Mouse (Mus musculus): ENCODE measurements at regions not wholly inside any gene's neighbourhood (a gene's known extent, or its start where the extent isn't known, plus 50 kb on each side); places are given as distances from the start of the nearest gene placed in this dataset.

- Histone ChIP-seq H3K4me2 (replicated peaks) (no peak overlapping the region), H3K4me3 (no peak overlapping the region), H3K9ac (replicated peaks) (no peak overlapping the region), H3K36me3 (no peaks in the 10 kb centered on the region), H3K4me1 (peaks cover 7% of the 10 kb centered on the region), H3K9me3 (no peaks in the 10 kb centered on the region), H3K27me3 (no peaks in the 10 kb centered on the region; the same call in 1 of the 2 replicates), H3K27ac (replicated peaks) (no peak overlapping the region)
- no peak for ATAC-seq (ENCODE audit: low FRiP score, low read depth)
- WGBS = 81% methylated on average over 7 of the region's 7 CpGs
Observed at GRCm38 (mm10) chr13:102255401-102256371, 437.7 kb upstream of the Cd180 start.

DNA sequence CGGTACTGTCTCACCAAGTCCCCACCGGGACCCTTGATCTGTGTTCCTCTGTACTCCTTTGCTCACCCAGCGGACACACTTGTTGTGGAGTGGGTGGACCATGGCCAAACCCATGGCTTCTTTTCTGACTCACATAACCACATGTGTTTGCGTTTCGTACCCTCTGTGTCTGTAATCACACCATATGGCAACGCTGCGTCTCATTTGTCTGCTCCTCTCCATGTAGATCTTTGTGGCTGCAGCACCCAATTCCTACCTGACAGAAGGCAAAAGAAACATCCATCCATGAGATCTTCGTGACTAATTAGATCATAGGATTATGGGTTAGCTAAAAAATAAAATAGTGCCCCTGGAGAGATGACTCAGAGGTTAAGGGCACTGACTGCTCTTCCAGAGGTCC is 435.2 kb upstream of the Cd180 start:
- Histone ChIP-seq H3K27ac (replicated peaks) (no peak overlapping the region), H3K9ac (replicated peaks) (no peak overlapping the region), H3K4me2 (replicated peaks) (no peak overlapping the region), H3K4me1 (peaks cover 6% of the 10 kb centered on the region; the same call in 1 of the 2 replicates), H3K9me3 (no peaks in the 10 kb centered on the region), H3K27me3 (no peaks in the 10 kb centered on the region), H3K36me3 (no peaks in the 10 kb centered on the region), H3K4me3 (no peak overlapping the region)
- ATAC-seq (ENCODE audit: low FRiP score, low read depth) = no peak
- 93% methylated on average over 8 of the region's 8 CpGs for WGBS

DNA sequence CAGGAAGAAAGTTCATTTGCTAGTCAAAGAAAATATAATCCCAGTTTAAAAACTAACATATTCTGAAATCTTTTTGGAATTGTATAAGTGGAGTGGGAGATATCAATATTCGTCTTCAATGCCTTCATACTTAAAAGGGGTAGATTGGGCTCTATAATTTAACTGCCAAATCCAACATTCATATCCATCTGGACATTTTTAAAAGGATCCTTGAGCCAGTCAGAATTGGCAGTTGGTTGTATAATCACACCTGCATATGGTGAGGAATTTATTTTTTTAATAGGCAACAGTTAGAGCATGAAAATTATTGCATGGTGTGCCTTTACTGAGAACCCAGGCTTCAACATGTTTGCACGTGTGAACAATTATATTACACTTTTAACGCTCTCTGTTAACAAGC is 419.5 kb upstream of the Cd180 start:
- no peaks in the 10 kb centered on the region for H3K9me3 ChIP-seq
- H3K36me3 ChIP-seq = no peaks in the 10 kb centered on the region
- H3K27me3 ChIP-seq = no peaks in the 10 kb centered on the region
- H3K9ac ChIP-seq (replicated peaks) = no peak overlapping the region
- no peak overlapping the region for H3K4me3 ChIP-seq
- H3K4me1 ChIP-seq = no peaks in the 10 kb centered on the region
- WGBS = 90% methylated on average over 3 of the region's 3 CpGs
- ATAC-seq (ENCODE audit: low FRiP score, low read depth) = no peak
- no peak overlapping the region for H3K27ac ChIP-seq (replicated peaks)
- no peak overlapping the region for H3K4me2 ChIP-seq (replicated peaks)

- H3K4me2 ChIP-seq (replicated peaks) = no peak overlapping the region
- no peaks in the 10 kb centered on the region for H3K9me3 ChIP-seq
- no peak overlapping the region for H3K9ac ChIP-seq (replicated peaks)
- ATAC-seq (ENCODE audit: low FRiP score, low read depth) = no peak
- WGBS = 94% methylated on average over 2 of the region's 2 CpGs
- H3K27me3 ChIP-seq = no peaks in the 10 kb centered on the region
- H3K4me3 ChIP-seq = no peak overlapping the region
- no peaks in the 10 kb centered on the region for H3K4me1 ChIP-seq
- no peaks in the 10 kb centered on the region for H3K36me3 ChIP-seq
- no peak overlapping the region for H3K27ac ChIP-seq (replicated peaks)
Observed at GRCm38 (mm10) chr13:102275296-102275695, 418.1 kb upstream of the Cd180 start.

DNA sequence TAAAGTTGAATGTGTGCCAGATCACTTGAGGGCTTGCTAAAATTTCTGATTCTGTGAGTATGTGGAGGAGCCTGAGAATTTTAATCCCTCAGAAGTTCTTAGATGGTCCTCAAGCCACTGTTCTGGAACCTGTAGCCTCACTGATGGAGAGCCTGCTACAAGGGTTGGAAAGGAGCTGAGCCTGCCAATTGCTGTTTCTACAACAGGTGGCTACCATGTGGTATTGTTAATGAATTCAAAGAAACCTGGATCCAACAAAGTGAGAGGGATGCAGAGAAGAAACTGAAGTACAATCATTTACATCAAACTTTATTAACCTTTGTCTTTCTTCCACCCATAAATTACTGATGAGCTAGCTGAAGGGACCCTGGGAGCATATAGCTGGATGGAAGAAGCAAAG is 416.5 kb upstream of the Cd180 start:
- Histone ChIP-seq H3K36me3 (no peaks in the 10 kb centered on the region), H3K4me1 (no peaks in the 10 kb centered on the region), H3K9me3 (no peaks in the 10 kb centered on the region), H3K27ac (replicated peaks) (no peak overlapping the region), H3K4me3 (no peak overlapping the region), H3K9ac (replicated peaks) (no peak overlapping the region), H3K27me3 (no peaks in the 10 kb centered on the region), H3K4me2 (replicated peaks) (no peak overlapping the region)
- no peak for ATAC-seq (ENCODE audit: low FRiP score, low read depth)

DNA sequence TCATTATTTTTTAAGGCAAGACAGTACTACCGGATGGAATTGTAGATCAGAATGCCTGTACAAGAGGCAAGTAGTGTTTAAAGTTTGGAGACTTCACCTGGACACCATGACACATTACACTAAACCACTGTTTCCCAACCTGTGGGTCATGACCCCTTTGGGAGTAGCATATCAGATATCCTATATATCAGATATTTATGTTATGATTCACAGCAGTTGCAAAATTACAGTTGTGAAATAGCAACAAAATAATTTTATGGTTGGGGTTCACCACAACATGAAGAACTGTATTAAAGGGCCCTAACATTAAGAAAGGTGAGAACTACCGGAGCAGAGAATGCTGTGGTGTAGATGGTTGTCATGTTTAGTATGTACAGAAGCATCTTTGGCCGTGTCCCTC is 413.2 kb upstream of the Cd180 start:
- no peak overlapping the region for H3K4me3 ChIP-seq
- no peak overlapping the region for H3K9ac ChIP-seq (replicated peaks)
- WGBS = 93% methylated on average over 3 of the region's 3 CpGs
- no peak for ATAC-seq (ENCODE audit: low FRiP score, low read depth)
- H3K27me3 ChIP-seq = no peaks in the 10 kb centered on the region
- H3K27ac ChIP-seq (replicated peaks) = no peak overlapping the region
- H3K4me2 ChIP-seq (replicated peaks) = no peak overlapping the region
- no peaks in the 10 kb centered on the region for H3K36me3 ChIP-seq
- H3K9me3 ChIP-seq = no peaks in the 10 kb centered on the region
- H3K4me1 ChIP-seq = no peaks in the 10 kb centered on the region

GRCm38 (mm10) chr13:102294451-102294850 is 398.9 kb upstream of the Cd180 start:
- H3K36me3 ChIP-seq = no peaks in the 10 kb centered on the region
- H3K4me2 ChIP-seq (replicated peaks) = no peak overlapping the region
- H3K27ac ChIP-seq (replicated peaks) = no peak overlapping the region
- ATAC-seq (ENCODE audit: low FRiP score, low read depth) = no peak
- H3K4me1 ChIP-seq = no peaks in the 10 kb centered on the region
- H3K27me3 ChIP-seq = no peaks in the 10 kb centered on the region
- H3K9ac ChIP-seq (replicated peaks) = no peak overlapping the region
- 82% methylated on average over 2 of the region's 2 CpGs for WGBS
- H3K4me3 ChIP-seq = no peak overlapping the region
- no peaks in the 10 kb centered on the region for H3K9me3 ChIP-seq

DNA sequence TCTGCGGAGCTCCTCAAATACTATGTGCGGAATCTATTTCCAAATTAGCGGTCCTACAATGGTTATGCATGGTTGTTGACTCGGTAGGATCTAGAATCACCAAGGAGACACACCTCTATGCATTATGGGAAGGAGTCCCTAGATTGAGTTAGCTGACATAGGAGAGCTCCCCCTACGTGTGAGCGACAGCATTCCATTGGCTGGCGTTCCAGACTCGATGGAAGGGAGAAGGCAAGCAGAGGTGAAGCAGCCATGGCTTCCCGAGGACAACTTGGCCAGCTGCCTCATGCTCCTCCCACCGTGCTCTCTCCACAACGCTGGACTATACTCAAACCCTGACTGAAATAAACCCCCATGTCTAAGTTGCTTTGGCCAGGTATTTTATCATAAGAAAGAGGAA is 398.3 kb upstream of the Cd180 start:
- Histone ChIP-seq H3K4me2 (replicated peaks) (no peak overlapping the region), H3K36me3 (no peaks in the 10 kb centered on the region), H3K4me3 (no peak overlapping the region), H3K4me1 (no peaks in the 10 kb centered on the region), H3K9me3 (no peaks in the 10 kb centered on the region), H3K27me3 (no peaks in the 10 kb centered on the region), H3K27ac (replicated peaks) (no peak overlapping the region), H3K9ac (replicated peaks) (no peak overlapping the region)
- ATAC-seq (ENCODE audit: low FRiP score, low read depth) = no peak
- 87% methylated on average over 11 of the region's 11 CpGs for WGBS

GRCm38 (mm10) chr13:102307983-102308382 is 385.4 kb upstream of the Cd180 start:
- H3K9ac ChIP-seq (replicated peaks) = no peak overlapping the region
- no peaks in the 10 kb centered on the region for H3K4me1 ChIP-seq
- 87% methylated on average over 2 of the region's 2 CpGs for WGBS
- H3K27ac ChIP-seq (replicated peaks) = no peak overlapping the region
- H3K9me3 ChIP-seq = no peaks in the 10 kb centered on the region
- no peaks in the 10 kb centered on the region for H3K27me3 ChIP-seq
- ATAC-seq (ENCODE audit: low FRiP score, low read depth) = no peak
- no peak overlapping the region for H3K4me3 ChIP-seq
- H3K4me2 ChIP-seq (replicated peaks) = no peak overlapping the region
- no peaks in the 10 kb centered on the region for H3K36me3 ChIP-seq

DNA sequence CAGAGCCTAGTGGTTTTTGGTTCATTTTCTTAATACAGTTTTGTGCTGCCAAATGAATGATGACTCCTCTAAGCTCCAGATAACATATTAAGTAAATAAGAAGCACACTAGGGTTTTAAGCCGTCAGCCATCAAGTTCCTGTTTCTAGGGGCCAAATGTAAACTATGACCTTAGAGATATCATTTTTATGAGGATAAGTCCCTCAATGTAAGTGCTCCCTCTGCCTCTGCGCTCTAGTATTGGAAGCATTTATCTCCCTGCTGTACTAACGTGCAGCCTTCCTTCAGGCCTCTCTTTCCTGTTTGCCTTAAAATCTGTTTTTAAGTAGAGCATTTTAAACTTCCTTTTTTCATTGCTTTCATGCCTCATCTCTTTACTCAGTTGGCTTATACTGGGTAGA is 381.3 kb upstream of the Cd180 start:
- WGBS = 75% methylated on average over 3 of the region's 3 CpGs
- no peak for ATAC-seq (ENCODE audit: low FRiP score, low read depth)
- H3K4me1 ChIP-seq = no peaks in the 10 kb centered on the region
- no peaks in the 10 kb centered on the region for H3K27me3 ChIP-seq
- no peaks in the 10 kb centered on the region for H3K36me3 ChIP-seq
- no peaks in the 10 kb centered on the region for H3K9me3 ChIP-seq
- no peak overlapping the region for H3K27ac ChIP-seq (replicated peaks)
- no peak overlapping the region for H3K4me2 ChIP-seq (replicated peaks)
- no peak overlapping the region for H3K9ac ChIP-seq (replicated peaks)
- H3K4me3 ChIP-seq = no peak overlapping the region

DNA sequence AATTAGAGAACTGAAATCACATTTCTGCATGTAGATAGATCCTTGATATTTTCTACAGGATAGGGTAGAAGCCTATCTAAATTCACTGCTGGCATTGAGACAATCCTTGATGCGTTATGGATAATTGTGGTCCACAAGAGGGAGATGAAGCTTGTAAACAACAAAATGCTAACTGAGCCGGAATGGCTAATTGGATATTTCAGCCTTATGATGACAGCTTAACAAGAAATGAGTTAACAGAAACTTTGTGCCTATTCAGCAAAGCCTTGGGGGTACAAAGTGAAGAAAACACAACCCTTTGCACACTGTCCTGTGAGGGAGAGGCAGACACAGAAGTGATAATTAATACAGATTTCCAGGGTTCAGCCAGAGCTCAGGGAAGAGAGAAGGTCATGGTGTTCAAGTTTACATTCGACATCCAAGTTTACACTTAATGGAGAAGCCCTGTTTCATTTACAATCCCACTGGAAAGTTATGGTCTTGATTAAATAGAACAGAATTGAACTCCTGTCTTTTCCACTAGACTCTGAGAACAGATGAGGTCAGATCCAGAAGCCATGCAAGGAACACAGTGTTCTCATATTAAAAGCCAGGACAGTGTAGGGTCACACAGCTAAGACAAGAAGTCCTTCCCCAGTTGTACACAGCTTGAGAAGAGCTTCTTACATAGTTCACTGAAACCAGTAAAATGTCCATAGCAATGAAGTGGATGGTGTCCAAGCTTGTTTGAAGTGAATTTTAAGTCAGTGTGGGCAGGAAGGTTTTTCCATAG is 377.3 kb upstream of the Cd180 start:
- no peak overlapping the region for H3K9ac ChIP-seq (replicated peaks)
- H3K27ac ChIP-seq (replicated peaks) = no peak overlapping the region
- no peaks in the 10 kb centered on the region for H3K36me3 ChIP-seq
- H3K4me2 ChIP-seq (replicated peaks) = no peak overlapping the region
- H3K4me3 ChIP-seq = no peak overlapping the region
- ATAC-seq (ENCODE audit: low FRiP score, low read depth) = no peak
- no peaks in the 10 kb centered on the region for H3K9me3 ChIP-seq
- WGBS = 78% methylated on average over 3 of the region's 3 CpGs
- no peaks in the 10 kb centered on the region for H3K27me3 ChIP-seq
- no peaks in the 10 kb centered on the region for H3K4me1 ChIP-seq

- H3K4me1 ChIP-seq = no peaks in the 10 kb centered on the region
- no peaks in the 10 kb centered on the region for H3K27me3 ChIP-seq
- no peaks in the 10 kb centered on the region for H3K9me3 ChIP-seq
- H3K27ac ChIP-seq (replicated peaks) = no peak overlapping the region
- no peak overlapping the region for H3K4me3 ChIP-seq
- no peak overlapping the region for H3K9ac ChIP-seq (replicated peaks)
- 91% methylated on average over 4 of the region's 4 CpGs for WGBS
- no peaks in the 10 kb centered on the region for H3K36me3 ChIP-seq
- no peak overlapping the region for H3K4me2 ChIP-seq (replicated peaks)
- no peak for ATAC-seq (ENCODE audit: low FRiP score, low read depth)
Observed at GRCm38 (mm10) chr13:102318891-102319404, 374.4 kb upstream of the Cd180 start.

Data from midbrain, embryonic 12.5 days (tissue).